Mouse (Mus musculus) urinary bladder, postnatal 36 days (tissue): ENCODE measurements at regions not wholly inside any gene's neighbourhood (a gene's known extent, or its start where the extent isn't known, plus 50 kb on each side); places are given as distances from the start of the nearest gene placed in this dataset.

ENCODE experiments used
- DNase-seq, 2 experiments: peaks; one replicate each; pipeline ENCODE4 v3.0.0; 2022; ENCODE audit warnings: low spot score in 2 of 2, mixed read lengths in 1 of 2

- no peak for DNase-seq
Measured at GRCm38 (mm10) chr8:109413386-109413785, 80.4 kb upstream of the Pmfbp1 start.

DNA sequence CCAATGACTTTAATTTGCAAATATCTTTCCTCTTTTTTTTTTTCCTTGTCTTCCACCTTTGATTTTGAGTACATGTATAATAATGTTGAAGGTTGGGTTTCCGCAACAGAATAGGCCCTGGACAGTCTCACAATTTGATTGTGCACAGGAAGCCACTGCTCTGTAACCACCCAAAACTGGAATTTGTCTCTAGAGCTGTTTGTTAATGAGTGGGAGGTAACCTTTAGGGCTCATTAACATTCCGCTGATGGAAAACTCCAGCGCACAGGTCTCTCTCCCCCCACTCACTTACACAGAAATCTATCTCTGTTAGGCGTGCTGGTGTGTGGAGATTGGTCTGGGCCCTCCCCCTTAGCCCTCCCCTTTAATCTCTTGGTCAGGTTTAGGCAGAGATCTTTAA lies 78.5 kb upstream of the Pmfbp1 start:
- DNase-seq: no peak

DNA sequence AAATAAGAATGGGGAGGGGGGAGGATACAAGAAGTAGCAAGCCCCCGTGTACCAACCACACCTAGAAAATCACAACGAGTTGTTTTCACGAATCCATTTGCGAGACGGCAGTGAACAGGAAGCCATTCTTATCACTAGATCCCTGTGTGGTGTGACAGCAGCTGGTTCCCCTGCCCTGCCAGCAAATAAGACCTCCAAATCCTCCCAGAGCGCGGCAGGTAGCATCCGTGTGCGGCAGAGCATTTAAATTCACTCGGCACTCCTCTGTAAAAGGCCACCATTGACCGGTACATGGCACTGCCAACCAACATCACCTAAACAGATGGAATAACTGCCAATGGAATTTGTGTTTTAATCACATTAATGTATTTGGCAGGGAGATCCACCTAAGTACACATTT lies 77.9 kb upstream of the Pmfbp1 start:
- no peak for DNase-seq

- DNase-seq: no peak
Measured at GRCm38 (mm10) chr8:109416327-109417100, 77.3 kb upstream of the Pmfbp1 start.

DNA sequence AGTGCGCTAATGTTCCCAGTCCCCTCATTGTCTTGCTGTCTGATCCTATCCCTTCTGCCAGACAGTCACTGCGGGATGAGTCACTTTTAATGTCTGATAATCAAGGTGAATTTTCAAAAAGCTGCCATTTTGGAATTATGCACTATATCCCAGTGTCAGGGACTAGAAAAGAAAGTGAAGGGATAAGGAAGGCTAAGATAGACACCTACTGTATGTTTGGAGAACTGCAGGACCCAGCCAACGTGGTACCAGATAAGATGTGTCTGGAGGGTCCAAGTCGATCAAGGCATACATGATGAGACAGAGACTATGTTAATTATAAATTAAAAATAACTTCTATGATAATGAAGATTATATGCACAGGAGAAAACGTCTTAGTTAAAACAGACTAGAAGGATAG lies 76.6 kb upstream of the Pmfbp1 start:
- DNase-seq: no peak

DNA sequence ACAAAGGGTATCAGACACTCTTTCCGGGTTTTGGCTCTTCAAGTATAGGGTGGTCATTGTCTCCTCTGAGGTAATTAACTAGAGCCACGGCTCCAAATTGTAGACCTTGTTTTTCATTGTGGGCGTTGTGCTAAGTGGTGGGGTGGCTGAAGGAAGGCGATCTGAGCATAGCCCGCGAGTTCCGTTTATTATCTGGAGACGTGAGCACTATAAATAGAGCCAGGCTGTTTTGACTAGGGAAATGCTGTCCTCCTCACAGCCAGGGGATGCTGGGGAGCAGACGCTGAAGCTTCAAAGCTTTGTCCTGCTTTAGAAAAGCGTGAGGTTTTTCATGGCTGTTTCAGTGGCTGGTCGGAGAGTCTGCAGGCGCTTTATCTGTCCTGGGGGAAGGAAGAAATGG lies 75.9 kb upstream of the Pmfbp1 start:
- no peak for DNase-seq

GRCm38 (mm10) chr8:109419029-109419596 lies 74.7 kb upstream of the Pmfbp1 start:
- no peak for DNase-seq

DNA sequence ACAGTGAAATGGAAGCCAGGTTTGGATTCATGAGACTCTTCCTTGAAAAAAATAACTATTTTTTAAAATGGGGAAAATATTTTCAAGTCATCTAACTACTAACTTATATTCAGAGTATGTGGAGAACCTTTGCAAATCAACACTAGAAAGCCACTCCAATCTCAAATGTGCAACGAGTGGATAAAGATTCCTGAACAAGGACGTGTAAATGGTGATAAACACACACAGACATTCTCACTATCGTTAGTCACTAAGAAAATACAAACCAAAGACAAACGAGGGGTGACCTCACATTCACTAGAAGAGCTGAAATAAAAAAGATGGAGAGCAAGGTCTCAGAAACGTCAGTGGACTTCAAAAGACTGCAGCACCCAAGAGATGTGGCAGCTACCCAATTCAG lies 69.8 kb upstream of the Pmfbp1 start:
- no peak for DNase-seq

- DNase-seq: no peak
Measured at GRCm38 (mm10) chr8:109428551-109428950, 65.3 kb upstream of the Pmfbp1 start.

- no peak for DNase-seq
Measured at GRCm38 (mm10) chr8:109434538-109434937, 59.3 kb upstream of the Pmfbp1 start.

DNA sequence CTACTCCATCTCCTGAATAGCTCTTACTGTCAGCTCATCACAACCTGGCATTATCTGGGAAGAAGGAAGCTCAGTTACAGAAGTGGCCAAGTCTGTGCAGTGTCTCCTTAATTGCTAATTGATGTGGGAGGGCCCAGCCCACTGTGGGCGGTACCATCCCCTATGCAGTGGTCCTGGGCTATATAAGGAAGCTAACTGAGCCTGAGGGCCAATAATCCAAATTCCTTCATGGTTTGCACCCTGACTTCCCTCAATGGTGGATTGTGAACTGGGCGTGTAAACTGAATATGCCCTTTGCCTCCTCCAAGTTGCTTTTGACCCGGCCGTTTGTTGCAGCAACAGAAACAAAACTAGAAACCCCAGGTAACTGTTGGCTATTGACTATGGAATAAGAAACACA lies 57.8 kb upstream of the Pmfbp1 start:
- no peak for DNase-seq

DNA sequence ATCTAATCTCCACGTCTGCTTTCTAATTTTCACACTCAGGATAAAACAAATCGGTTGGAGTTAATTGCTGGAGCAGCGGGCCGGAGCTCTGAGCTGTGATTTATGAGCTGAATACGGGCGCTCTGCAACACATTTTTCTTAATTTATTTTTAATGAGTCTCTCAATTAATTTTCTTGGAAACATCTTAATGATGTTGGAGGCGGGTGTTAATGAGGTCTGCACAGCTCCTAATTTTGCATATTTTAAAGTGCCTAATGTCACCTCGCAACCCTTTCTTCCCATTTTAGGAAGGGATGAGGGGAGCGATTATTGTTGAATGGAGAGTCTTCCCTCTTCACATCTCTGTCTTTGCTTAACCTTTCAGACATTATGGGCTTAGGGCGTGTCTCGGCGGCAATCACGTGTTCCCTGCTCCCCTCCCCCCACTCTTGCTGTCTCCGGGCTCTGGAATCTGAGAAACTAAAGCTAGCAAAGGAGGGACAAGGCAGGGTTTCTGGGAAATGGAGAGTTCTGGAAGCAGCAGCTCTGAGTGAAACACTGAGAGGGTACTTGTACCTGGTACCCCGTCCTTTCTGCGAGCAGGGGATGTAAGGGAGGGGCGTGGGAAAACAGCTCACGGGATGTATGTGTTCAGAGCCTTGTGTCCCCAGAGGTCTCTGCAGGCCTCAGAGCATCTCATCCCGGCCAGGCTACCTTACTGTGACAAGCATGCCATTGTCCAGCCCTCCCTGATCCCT lies 56.8 kb upstream of the Pmfbp1 start:
- no peak for DNase-seq

DNA sequence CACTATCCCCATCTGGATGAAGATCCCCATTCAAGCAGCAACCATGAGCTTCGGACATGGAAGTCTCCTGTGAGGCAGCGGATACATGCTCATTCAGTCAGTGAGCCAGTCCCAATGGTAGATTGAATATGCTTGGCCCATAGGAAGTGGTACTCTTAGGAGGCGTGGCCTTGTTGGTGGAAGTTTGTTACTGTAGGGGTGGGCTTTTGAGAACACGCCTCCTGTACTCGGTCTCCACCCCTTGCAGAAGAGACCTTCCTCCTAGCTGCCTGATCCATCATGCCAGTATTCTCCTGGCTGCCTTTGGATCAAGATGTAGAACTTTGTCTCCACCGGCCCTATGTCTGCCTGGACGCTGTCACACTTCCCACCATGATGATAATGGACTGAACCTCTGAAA lies 55.3 kb upstream of the Pmfbp1 start:
- DNase-seq: no peak
